Comparison of ENCODE assay signal across 26 mouse cellular contexts in genomic region chr4:57624819-57625218, GRCm38 (mm10).
"Had no signal": no experiment of that assay in that cellular context is flagged by ENCODE, and none has a peak within 500 bp of the region (broad histone marks: within the 10 kb centered on the region; RNA-seq: fewer than 3 reads in every experiment).

No protein-coding gene starts in this region.

- DNase-seq: gastrocnemius, adult 2 months; gastrocnemius, postnatal 10 days; gastrocnemius, postnatal 25 days; heart, postnatal 36 days; kidney, adult 18-20 months; kidney, adult 8-10 months; kidney, postnatal 10 days; kidney, postnatal 25 days; kidney, postnatal 4 days; liver; liver, embryonic 13.5 days; liver, postnatal 0 days had no signal

- ATAC-seq: hindbrain, embryonic 16.5 days; inflammation-experienced regulatory T-cells, adult 6 months; intestine, embryonic 15.5 days; intestine, postnatal 0 days; liver, postnatal 0 days had no signal

- H3K9me3 ChIP-seq: hindbrain, embryonic 10.5 days; hindbrain, embryonic 12.5 days; intestine, embryonic 15.5 days; limb, embryonic 10.5 days; limb, embryonic 12.5 days; liver, embryonic 13.5 days; liver, embryonic 15.5 days had no signal

- H3K9ac ChIP-seq: hindbrain, embryonic 12.5 days; hindbrain, embryonic 14.5 days; intestine, embryonic 15.5 days; limb, embryonic 12.5 days; liver, embryonic 13.5 days; liver, embryonic 15.5 days; liver, postnatal 0 days had no signal

- H3K4me2 ChIP-seq: heart, embryonic 11.5 days; hindbrain, embryonic 12.5 days; hindbrain, embryonic 14.5 days; intestine, embryonic 15.5 days; limb, embryonic 12.5 days; liver, embryonic 11.5 days; liver, embryonic 13.5 days; liver, embryonic 15.5 days had no signal

- H3K27ac ChIP-seq: gastrocnemius, adult 2 months; hindbrain, embryonic 10.5 days; hindbrain, embryonic 12.5 days; hindbrain, embryonic 14.5 days; intestine, embryonic 15.5 days; layer of hippocampus, adult 2 months; left cerebral cortex, adult 2 months; limb, embryonic 10.5 days; limb, embryonic 12.5 days; liver, embryonic 13.5 days; liver, embryonic 15.5 days had no signal

- H3K36me3 ChIP-seq: hindbrain, embryonic 10.5 days; hindbrain, embryonic 12.5 days; intestine, embryonic 15.5 days; limb, embryonic 10.5 days; liver, embryonic 13.5 days; liver, embryonic 15.5 days had no signal

- H3K4me1 ChIP-seq: hindbrain, embryonic 10.5 days; hindbrain, embryonic 12.5 days; intestine, embryonic 15.5 days; liver, embryonic 13.5 days; liver, embryonic 15.5 days had no signal

- H3K4me3 ChIP-seq: gastrocnemius, adult 2 months; hindbrain, embryonic 10.5 days; hindbrain, embryonic 12.5 days; intestine, embryonic 15.5 days; layer of hippocampus, adult 2 months; left cerebral cortex, adult 2 months; limb, embryonic 10.5 days; limb, embryonic 12.5 days; liver, embryonic 13.5 days; liver, embryonic 15.5 days had no signal

- H3K27me3 ChIP-seq: hindbrain, embryonic 12.5 days; intestine, embryonic 15.5 days; limb, embryonic 12.5 days; liver, embryonic 13.5 days; liver, embryonic 15.5 days had no signal
